Mouse (Mus musculus) CH12.LX (cell line): ENCODE data around the gene Lsm2.

ENCODE experiments used
- CHD1 ChIP-seq: IDR thresholded peaks from 2 replicates; pipeline ENCODE4 v1.6.1; 2012; ENCODE audit warnings: low read depth, low read length, improper control_type of control experiment, inconsistent platforms
- CTCF ChIP-seq, 2 experiments: IDR thresholded peaks in 1 of 2; conservative IDR thresholded peaks in 1 of 2; 2 replicates each; pipeline ENCODE4 v1.5.1; 2011 to 2012; ENCODE audit warnings: low read depth in 2 of 2, low read length in 2 of 2, improper control_type of control experiment in 1 of 2, inconsistent platforms in 1 of 2, mild to moderate bottlenecking in 1 of 2, moderate library complexity in 1 of 2
- RCOR1 ChIP-seq: conservative IDR thresholded peaks from 2 replicates; pipeline ENCODE4 v1.6.1; 2012; ENCODE audit warnings: low read depth, mild to moderate bottlenecking, inconsistent platforms, low read length, improper control_type of control experiment
- UBTF ChIP-seq: IDR thresholded peaks from 2 replicates; pipeline ENCODE4 v1.6.1; 2012; ENCODE audit warnings: low read depth, mild to moderate bottlenecking, inconsistent platforms, low read length, improper control_type of control experiment, moderate library complexity

DNA sequence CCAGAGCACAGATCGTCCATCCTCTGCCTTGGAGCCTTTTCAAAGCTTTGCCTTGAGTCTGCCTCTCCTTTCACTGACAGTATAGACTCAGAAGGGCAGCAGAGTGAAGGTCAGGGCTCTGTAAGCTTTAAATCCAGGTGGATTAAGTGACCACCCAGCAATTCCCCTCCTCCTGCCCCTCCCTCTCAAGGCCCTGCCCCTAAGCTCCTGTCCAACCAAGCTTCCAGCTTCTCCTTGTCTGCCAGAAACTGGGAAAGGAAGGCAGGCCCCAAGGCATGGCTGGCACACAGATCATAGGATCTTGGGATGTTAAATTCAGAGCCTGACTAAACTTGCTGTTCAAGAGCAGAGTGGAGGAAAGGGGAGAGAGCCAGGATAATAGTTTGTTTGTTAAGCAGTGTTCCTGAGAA lies 17.0 kb upstream of the Lsm2 start:
- no peak for TF ChIP-seq CTCF (conservative IDR thresholded peaks at IDR 0.05 in 1 of 2, IDR thresholded peaks at IDR 0.05 in 1 of 2; ENCODE audit: low read depth in 2 of 2, low read length in 2 of 2)
- no peak for TF ChIP-seq CHD1
- TF ChIP-seq RCOR1, result no peak
- no peak for TF ChIP-seq UBTF
